Mouse (Mus musculus): ENCODE measurements around the gene Arhgap35. TPM values are rescaled to one million over a fixed set of nuclear protein-coding genes. Genes with fewer than 3 reads are reported as not detected.
"Not testable (repeated sequence)": the region's sequence is repeated elsewhere in the genome, so short reads cannot be mapped to it uniquely, and the experiment has no call there.

Gene Arhgap35
- 23.6 and 24.4 TPM in 2 replicates for polyA plus RNA-seq (2015; fragmentation: Nextera tagmentation; extraction: Ambion mirVana)

DNA sequence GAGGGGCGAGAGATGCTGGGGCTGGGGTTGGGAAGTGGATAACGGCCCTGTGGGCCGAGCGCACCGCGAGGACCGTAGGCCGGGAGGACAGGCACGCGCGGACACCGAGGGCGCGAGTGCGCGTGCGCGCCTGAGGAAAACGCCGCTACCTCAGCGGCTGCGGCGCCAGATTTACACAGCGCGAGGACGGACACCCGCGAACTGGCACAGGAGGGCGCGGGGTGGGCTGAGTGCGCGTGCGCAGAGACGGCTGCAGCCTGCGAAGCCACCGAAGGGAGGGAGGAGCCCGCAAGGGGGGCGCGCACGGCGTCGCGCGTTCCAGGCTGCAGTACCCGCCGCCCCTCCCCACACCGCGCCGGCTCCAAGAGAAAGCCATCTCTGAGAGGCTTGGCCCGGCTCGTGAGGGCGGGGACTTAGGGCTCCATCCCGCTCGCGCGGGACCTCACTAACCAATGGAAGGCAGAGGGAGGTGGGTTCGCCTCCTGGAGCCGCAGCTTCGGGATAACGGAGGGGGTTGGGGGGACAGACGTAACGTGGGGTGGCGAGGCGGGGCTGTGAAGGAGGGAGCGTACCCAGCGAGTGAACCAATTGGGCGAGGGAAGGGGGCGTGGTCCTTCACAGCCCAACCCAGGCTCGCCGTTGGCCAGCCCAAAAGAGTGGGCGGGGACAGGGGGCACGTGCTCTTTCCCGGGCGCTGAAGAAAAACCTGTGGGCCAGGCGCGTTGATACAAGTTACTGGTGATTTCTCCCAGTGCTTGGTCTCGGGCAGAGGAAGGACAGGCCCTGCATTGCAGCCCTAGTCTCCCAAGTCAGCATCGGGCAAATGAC lies at the start of gene Arhgap35:
TSS of gene Arhgap35 (minus strand) at position 106 of the 828 bp plus-strand sequence.
- peak within 1 kb of the TSS; percentile 91 for H3K4me2 ChIP-seq
- peak within 1 kb of the TSS; percentile 100 for H3K27ac ChIP-seq
- H3K9ac ChIP-seq, result peak within 1 kb of the TSS; percentile 97
- peak; percentile 99 for ATAC-seq (ENCODE audit: insufficient number of reproducible peaks, insufficient read depth, low FRiP score, low TSS enrichment, low read depth)
- WGBS, result under 1% methylated on average over 77 of the region's 78 CpGs
- peak within 1 kb of the TSS; percentile 83 for H3K4me3 ChIP-seq
- H3K27me3 ChIP-seq, result no peaks in the 10 kb centered on the region
- no peaks in the 10 kb centered on the region for H3K9me3 ChIP-seq
- 0 out of 2 replicates have a peak, but pooled peaks cover 3% of the 10 kb centered on the region for H3K36me3 ChIP-seq
- H3K4me1 ChIP-seq, result peaks cover 51% of the 10 kb centered on the region

DNA sequence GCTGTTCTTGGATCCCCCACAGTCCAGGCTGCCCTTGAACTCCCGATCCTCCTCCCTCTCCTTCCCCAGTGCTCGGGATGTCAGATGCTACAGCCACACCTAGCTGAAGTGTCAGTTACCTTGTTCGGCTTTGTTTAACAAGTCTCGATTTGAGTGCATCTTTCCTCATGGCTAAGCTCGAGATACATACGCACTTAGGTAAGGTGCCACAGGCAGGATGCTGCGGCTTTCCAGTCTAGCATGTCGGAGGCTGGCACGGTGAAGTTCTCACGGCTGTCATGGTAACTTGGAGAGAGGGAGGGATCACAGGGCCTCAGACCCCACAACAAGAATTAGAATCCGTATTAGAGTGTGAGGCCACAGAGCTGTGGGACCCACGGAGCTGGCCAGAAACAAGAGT lies 29.5 kb upstream of the Arhgap35 start:
- 64% methylated on average over 12 of the region's 12 CpGs for WGBS
- Histone ChIP-seq H3K4me2 (no peak overlapping the region), H3K4me1 (no peaks in the 10 kb centered on the region), H3K9ac (no peak overlapping the region), H3K36me3 (no peaks in the 10 kb centered on the region), H3K9me3 (0 out of 2 replicates have a peak, but pooled peaks cover 3% of the 10 kb centered on the region), H3K27me3 (no peaks in the 10 kb centered on the region), H3K27ac (no peak overlapping the region), H3K4me3 (no peak overlapping the region)
- no peak for ATAC-seq (ENCODE audit: insufficient number of reproducible peaks, insufficient read depth, low FRiP score, low TSS enrichment, low read depth)

DNA sequence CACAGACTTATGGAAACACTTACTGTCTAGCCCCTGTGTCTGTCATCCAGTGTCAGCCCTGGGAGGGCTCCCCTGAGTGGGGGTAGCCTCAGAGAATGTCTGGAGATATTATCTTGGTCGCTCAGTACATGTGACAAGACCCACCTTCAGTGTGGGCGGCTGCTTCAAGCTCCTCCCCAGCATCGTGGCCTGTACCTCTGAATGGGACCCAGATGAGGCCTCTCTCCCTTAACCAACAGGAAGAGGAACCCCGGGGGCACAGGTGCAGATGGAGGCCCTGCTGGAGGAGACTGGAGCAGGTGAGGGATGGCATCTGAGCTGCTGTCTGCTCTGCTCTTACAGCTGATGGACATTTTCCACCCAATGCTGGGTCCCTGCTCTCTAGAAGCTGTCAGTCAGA lies 28.3 kb upstream of the Arhgap35 start:
- ATAC-seq (ENCODE audit: insufficient number of reproducible peaks, insufficient read depth, low FRiP score, low TSS enrichment, low read depth); H3K4me3 ChIP-seq: not testable (repeated sequence)
- WGBS, result 47% methylated on average over 4 of the region's 4 CpGs

DNA sequence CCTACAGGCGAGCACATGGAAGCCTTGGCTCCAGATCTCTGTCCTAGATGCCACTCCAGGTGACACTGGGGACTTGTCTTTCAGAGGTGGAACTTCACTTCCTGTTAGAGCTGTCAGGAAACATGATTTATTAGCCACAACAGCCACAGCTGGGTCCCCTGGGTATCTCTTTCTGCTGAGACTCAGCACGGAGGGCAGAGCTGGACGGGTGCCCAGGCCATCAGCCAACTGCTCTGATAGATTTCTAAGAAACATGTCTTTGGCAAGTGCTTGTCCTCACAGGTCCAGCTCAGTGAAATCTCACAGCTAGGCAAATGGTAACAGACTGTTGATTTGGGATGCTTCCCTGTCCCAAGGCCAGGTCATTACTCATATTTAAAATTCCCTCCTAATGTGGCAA lies 24.2 kb upstream of the Arhgap35 start:
- 0 out of 2 replicates have a peak, but pooled peaks cover 4% of the 10 kb centered on the region for H3K4me1 ChIP-seq
- no peaks in the 10 kb centered on the region for H3K36me3 ChIP-seq
- WGBS, result 74% methylated on average over 3 of the region's 3 CpGs
- ATAC-seq (ENCODE audit: insufficient number of reproducible peaks, insufficient read depth, low FRiP score, low TSS enrichment, low read depth), result no peak
- 0 out of 2 replicates have a peak, but pooled peaks cover 3% of the 10 kb centered on the region for H3K9me3 ChIP-seq
- no peak overlapping the region for H3K4me3 ChIP-seq
- H3K9ac ChIP-seq, result no peak overlapping the region
- no peak overlapping the region for H3K27ac ChIP-seq
- H3K4me2 ChIP-seq, result no peak overlapping the region
- H3K27me3 ChIP-seq, result no peaks in the 10 kb centered on the region

More for the DNA sequence above, 28.3 kb upstream of the Arhgap35 start:
- H3K27me3 ChIP-seq, H3K9ac ChIP-seq, H3K4me2 ChIP-seq, H3K9me3 ChIP-seq, H3K27ac ChIP-seq, H3K36me3 ChIP-seq, H3K4me1 ChIP-seq: not testable (repeated sequence)

DNA sequence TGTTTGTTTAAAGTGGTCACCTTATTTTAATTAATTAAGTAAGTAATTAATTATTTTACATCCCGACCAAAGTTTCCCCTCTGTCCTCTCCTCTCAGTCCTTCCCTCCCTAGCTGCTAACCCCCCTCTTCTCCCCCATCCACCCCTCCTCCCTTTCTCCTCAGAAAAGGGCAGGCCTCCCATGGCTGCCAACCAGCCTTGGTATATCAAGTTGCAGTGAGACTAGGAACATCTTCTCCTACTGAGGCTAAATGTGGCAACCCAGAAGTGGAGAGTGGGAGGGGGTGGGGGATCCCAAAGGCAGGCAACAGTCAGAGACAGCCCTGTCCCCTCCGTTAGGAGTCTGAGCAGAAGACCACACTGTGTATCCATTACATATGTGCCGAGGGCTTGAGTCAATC lies 20.3 kb upstream of the Arhgap35 start:
- no peak overlapping the region for H3K9ac ChIP-seq
- no peaks in the 10 kb centered on the region for H3K27me3 ChIP-seq
- no peak overlapping the region for H3K27ac ChIP-seq
- H3K9me3 ChIP-seq, result no peaks in the 10 kb centered on the region
- H3K4me3 ChIP-seq, result no peak overlapping the region
- 26% methylated on average over 3 of the region's 3 CpGs for WGBS
- no peak for ATAC-seq (ENCODE audit: insufficient number of reproducible peaks, insufficient read depth, low FRiP score, low TSS enrichment, low read depth)
- H3K4me2 ChIP-seq, result no peak overlapping the region
- no peaks in the 10 kb centered on the region for H3K36me3 ChIP-seq
- H3K4me1 ChIP-seq, result 0 out of 2 replicates have a peak, but pooled peaks cover 4% of the 10 kb centered on the region

DNA sequence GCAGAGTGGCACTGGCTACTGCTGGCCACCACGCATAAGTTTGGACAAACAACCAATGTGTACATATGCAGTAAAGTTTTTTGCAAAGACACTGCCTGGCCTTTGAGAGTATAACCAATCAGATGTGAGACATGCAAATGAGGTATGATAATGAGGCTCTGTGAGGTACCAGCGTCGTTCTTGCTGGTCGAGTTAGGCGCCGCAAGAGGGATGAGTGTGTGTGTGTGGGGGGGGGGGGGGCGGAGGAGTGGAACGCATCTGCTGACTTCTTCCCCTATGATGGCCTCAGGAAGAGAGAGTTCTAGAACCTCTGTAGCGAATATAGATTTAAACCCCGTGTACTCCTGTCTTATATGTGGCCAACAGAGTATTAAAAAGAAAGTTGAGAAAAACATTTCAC lies 19.1 kb upstream of the Arhgap35 start:
- not testable (repeated sequence) for H3K9ac ChIP-seq; H3K36me3 ChIP-seq; H3K4me3 ChIP-seq; ATAC-seq (ENCODE audit: insufficient number of reproducible peaks, insufficient read depth, low FRiP score, low TSS enrichment, low read depth); H3K27ac ChIP-seq; H3K4me1 ChIP-seq; H3K27me3 ChIP-seq; H3K9me3 ChIP-seq
- peak overlapping the region; percentile 26 for H3K4me2 ChIP-seq
- WGBS, result 14% methylated on average over 10 of the region's 10 CpGs

DNA sequence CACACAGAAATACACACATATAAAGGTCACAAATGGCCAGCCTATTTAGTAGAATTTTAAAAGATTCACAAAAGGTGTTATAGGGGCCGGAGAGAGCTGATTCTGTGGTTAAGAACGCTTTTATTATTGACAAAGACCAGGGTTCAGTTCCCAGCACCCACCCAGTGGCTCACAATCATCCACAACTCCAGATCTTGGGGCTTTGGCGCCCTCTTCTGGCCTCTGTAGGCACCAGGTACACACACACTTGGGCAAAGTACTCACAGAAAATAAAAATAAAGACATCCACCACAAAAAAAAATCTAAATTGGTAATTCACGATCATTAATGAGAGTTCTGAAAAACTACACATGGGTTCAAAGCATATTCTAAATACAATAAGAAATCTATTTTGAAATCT lies 17.1 kb upstream of the Arhgap35 start:
- no peak overlapping the region for H3K4me2 ChIP-seq
- WGBS, result 67% methylated on average over 4 of the region's 4 CpGs

DNA sequence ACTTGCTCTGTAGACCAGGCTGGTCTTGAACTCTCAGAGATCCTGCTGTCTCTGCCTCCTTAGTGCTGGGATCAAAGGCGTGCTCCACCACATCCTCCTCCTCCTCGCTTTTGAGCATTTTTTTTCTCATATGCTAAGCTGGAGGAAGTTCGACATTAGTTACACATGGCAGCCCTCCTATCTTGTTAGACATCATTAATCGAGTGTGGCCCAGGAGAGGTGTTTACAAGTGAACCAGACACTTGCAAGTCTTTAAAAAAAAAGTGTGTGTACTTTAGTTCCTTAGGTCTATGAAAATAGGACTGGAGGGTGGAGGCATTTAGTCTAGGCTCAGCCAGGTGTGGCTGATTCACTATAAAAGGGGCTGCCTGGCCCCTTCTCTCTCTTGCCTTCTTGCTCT lies 16.2 kb upstream of the Arhgap35 start:
- no peak for ATAC-seq (ENCODE audit: insufficient number of reproducible peaks, insufficient read depth, low FRiP score, low TSS enrichment, low read depth)
- Histone ChIP-seq H3K4me3 (no peak overlapping the region), H3K4me1 (0 out of 2 replicates have a peak, but pooled peaks cover 4% of the 10 kb centered on the region)

More for the DNA sequence above, 17.1 kb upstream of the Arhgap35 start:
- H3K27ac ChIP-seq, result no peak overlapping the region
- H3K9ac ChIP-seq, result no peak overlapping the region
- no peak for ATAC-seq (ENCODE audit: insufficient number of reproducible peaks, insufficient read depth, low FRiP score, low TSS enrichment, low read depth)
- no peaks in the 10 kb centered on the region for H3K9me3 ChIP-seq
- H3K27me3 ChIP-seq, result no peaks in the 10 kb centered on the region
- 0 out of 2 replicates have a peak, but pooled peaks cover 4% of the 10 kb centered on the region for H3K4me1 ChIP-seq
- no peak overlapping the region for H3K4me3 ChIP-seq
- H3K36me3 ChIP-seq, result no peaks in the 10 kb centered on the region

DNA sequence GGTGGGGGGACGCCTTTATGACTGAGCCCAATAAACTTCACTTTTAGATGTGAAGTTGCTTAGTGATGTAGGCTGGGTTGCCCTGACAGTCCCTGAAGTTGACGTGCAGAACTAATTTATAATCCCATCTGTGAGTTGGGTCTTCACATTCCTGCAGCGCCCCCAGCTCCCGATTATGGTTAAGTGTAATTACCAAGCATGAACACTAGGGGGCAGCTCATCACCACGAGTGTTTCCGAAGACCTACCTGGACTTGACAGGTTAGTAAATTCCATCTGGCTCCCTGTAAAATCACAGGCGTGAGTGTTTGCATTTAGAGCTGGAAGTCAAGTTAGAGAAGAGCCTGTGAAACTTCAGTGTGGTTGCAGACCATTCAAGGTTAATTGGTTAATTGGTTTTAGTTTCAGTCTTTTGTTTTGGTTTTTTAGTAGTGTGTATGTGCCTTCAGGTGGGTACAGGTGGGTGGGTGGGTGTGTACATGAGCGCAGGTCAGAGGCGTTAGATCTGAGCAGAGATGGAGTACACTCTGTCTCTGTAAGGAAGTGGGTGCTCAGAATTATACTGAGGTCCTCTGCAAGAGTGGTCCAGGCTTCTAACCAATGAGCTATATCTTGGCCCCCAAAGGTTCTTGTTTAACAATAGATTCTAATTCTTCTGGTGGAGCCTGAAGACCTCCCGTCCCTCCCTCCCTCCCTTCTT lies 15.0 kb upstream of the Arhgap35 start:
- ATAC-seq (ENCODE audit: insufficient number of reproducible peaks, insufficient read depth, low FRiP score, low TSS enrichment, low read depth), result no peak

More for the DNA sequence above, 16.2 kb upstream of the Arhgap35 start:
- Histone ChIP-seq H3K9me3 (no peaks in the 10 kb centered on the region), H3K27ac (no peak overlapping the region), H3K36me3 (no peaks in the 10 kb centered on the region), H3K9ac (no peak overlapping the region), H3K4me2 (no peak overlapping the region), H3K27me3 (no peaks in the 10 kb centered on the region)
- 72% methylated on average over 4 of the region's 4 CpGs for WGBS

DNA sequence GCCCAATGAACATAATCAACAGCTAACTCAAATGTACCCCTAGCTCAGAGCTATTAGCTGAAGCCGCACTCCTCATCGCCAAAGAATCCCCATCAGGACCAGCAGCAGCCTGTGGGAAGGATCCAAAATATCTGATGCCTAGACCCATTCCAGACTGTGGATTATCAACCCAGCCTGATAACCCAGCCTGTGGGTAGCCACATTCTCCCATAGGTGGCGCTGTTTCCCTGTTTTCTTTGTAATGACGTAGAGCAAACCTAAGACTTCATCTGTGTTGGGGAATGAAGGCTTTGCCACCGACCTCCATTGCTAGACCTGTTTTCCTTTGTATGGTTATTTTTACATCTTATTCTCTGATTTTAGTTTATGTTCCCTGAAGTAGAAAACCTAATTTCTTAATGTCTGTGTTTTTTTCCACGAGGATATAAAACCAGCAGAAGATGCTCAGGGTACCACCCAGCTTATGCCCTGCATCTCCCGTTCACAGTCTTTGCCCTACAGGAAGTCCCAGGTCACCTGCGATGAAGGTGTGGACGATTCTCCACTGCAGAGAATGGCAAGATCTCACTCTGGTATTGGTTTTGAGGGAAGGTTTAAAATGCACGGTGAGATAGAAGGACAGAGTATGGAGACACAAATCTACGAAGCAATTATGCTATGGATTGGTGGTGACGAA lies 13.4 kb upstream of the Arhgap35 start:
- 33% methylated on average over 12 of the region's 12 CpGs for WGBS
- H3K4me1 ChIP-seq, result no peaks in the 10 kb centered on the region
- peak; percentile 76 for ATAC-seq (ENCODE audit: insufficient number of reproducible peaks, insufficient read depth, low FRiP score, low TSS enrichment, low read depth)
- H3K4me3 ChIP-seq, result no peak overlapping the region
- H3K27me3 ChIP-seq, result no peaks in the 10 kb centered on the region
- H3K9ac ChIP-seq, result no peak overlapping the region
- no peak overlapping the region for H3K27ac ChIP-seq
- H3K4me2 ChIP-seq, result no peak overlapping the region
- no peaks in the 10 kb centered on the region for H3K9me3 ChIP-seq
- no peaks in the 10 kb centered on the region for H3K36me3 ChIP-seq

More for the DNA sequence above, 15.0 kb upstream of the Arhgap35 start:
- H3K27me3 ChIP-seq, result no peaks in the 10 kb centered on the region
- no peak overlapping the region for H3K4me3 ChIP-seq
- H3K9ac ChIP-seq, result no peak overlapping the region
- no peak overlapping the region for H3K27ac ChIP-seq
- H3K9me3 ChIP-seq, result no peaks in the 10 kb centered on the region
- no peaks in the 10 kb centered on the region for H3K36me3 ChIP-seq
- H3K4me1 ChIP-seq, result no peaks in the 10 kb centered on the region
- no peak overlapping the region for H3K4me2 ChIP-seq
- 19% methylated on average over 10 of the region's 10 CpGs for whole genome bisulfite sequencing

DNA sequence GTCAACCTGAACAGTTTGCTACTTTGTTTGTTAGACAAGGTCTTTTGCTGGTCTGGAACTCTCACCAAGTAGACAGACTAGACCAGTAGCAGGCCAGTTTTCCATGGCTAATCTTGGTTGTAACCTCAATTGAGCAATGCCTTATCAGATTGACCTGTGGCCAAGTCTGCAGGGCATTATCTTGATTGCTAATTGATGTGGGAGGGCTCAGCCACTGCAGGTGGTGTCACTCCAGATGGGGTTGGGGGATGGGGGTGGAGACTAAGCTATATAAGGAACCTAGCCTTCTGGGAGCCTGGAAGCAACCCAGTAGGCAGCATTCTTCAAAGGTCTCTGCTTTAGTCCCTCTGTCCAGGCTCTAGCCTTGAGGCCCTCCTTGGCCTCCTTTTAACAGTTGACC lies 8.9 kb upstream of the Arhgap35 start:
- Histone ChIP-seq H3K9ac (no peak overlapping the region), H3K4me2 (no peak overlapping the region)
- no peak for ATAC-seq (ENCODE audit: insufficient number of reproducible peaks, insufficient read depth, low FRiP score, low TSS enrichment, low read depth)

More for the DNA sequence above, 8.9 kb upstream of the Arhgap35 start:
- Histone ChIP-seq H3K27ac (no peak overlapping the region), H3K4me3 (no peak overlapping the region), H3K36me3 (no peaks in the 10 kb centered on the region), H3K27me3 (no peaks in the 10 kb centered on the region), H3K9me3 (no peaks in the 10 kb centered on the region), H3K4me1 (peaks cover 3% of the 10 kb centered on the region; the same call in 1 of the 2 replicates)

Measured in embryonic facial prominence, embryonic 13.5 days (tissue).